Mouse (Mus musculus) kidney, embryonic 15.5 days (tissue): ENCODE data around the gene Phf2. TPM values are rescaled to one million over a fixed set of nuclear protein-coding genes. Genes with fewer than 3 reads are reported as not detected.

ENCODE experiments used
- ATAC-seq: fragments of 200-750 bp; cut with Nextera tagmentation; replicated peaks from 2 replicates; pipeline ENCODE4 v1.8.0; 2017; ENCODE audit warnings: moderate TSS enrichment; ENCODE audit not compliant: low FRiP score
- H3K27ac ChIP-seq: fragments of 300-500 bp; sonication (generic); 2 replicates; pipeline ENCODE4 v1.5.1; 2015; ENCODE audit warnings: mild to moderate bottlenecking, inconsistent platforms
- H3K27me3 ChIP-seq: fragments of 300-500 bp; sonication (generic); 2 replicates; pipeline ENCODE4 v1.6.1; 2015; ENCODE audit warnings: inconsistent platforms
- H3K36me3 ChIP-seq: fragments of 300-500 bp; sonication (generic); 2 replicates; pipeline ENCODE4 v1.6.1; 2015; ENCODE audit warnings: inconsistent platforms
- H3K4me1 ChIP-seq: fragments of 300-500 bp; sonication (generic); 2 replicates; pipeline ENCODE4 v1.6.1; 2015; ENCODE audit warnings: inconsistent platforms
- H3K4me2 ChIP-seq: fragments of 300-500 bp; sonication (generic); 2 replicates; pipeline ENCODE4 v1.6.1; 2015; ENCODE audit warnings: moderate library complexity, mild to moderate bottlenecking, inconsistent platforms
- H3K4me3 ChIP-seq: fragments of 300-500 bp; sonication (generic); replicated peaks from 2 replicates; pipeline ENCODE4 v1.5.1; 2015; ENCODE audit warnings: mild to moderate bottlenecking, inconsistent platforms
- H3K9ac ChIP-seq: fragments of 300-500 bp; sonication (generic); 2 replicates; pipeline ENCODE4 v1.6.1; 2015; ENCODE audit warnings: mild to moderate bottlenecking, inconsistent platforms
- H3K9me3 ChIP-seq: fragments of 300-500 bp; sonication (generic); replicated peaks from 2 replicates; pipeline ENCODE4 v1.6.1; 2016; ENCODE audit warnings: inconsistent platforms
- WGBS: fragments of 180-500 bp; shearing (Covaris S2); methylation state at CpG from one replicate; pipeline ENCODE4 v1.1.7; 2015; ENCODE audit warnings: mixed read lengths; 5-methylcytosine and 5-hydroxymethylcytosine counted together
- polyA plus RNA-seq: library from polyadenylated mRNA; unstranded; fragments of >200 nt; fragmentation: Nextera tagmentation; extraction: Ambion mirVana; gene quantifications from 2 replicates; pipeline ENCODE4 v1.2.1, GENCODE M21; 2015

Gene Phf2
- 7.5 and 7.8 TPM in 2 replicates for polyA plus RNA-seq

- H3K27me3 ChIP-seq = no peaks in the 10 kb centered on the region
- peak; percentile 55 for ATAC-seq
- H3K36me3 ChIP-seq = no peaks in the 10 kb centered on the region; the same call in 1 of the 2 replicates
- peak within 1 kb of the TSS; percentile 86 for H3K4me2 ChIP-seq
- H3K4me3 ChIP-seq = peak within 1 kb of the TSS; percentile 93
- H3K27ac ChIP-seq = peak within 1 kb of the TSS; percentile 88
- H3K9me3 ChIP-seq = no peaks in the 10 kb centered on the region
- H3K9ac ChIP-seq = peak within 1 kb of the TSS; percentile 97
- WGBS = under 1% methylated on average over 66 of the region's 117 CpGs
- peaks cover 44% of the 10 kb centered on the region for H3K4me1 ChIP-seq
These were observed at the start of gene Phf2 for GRCm38 (mm10) chr13:48870771-48871731. TSS of gene Phf2 (minus strand) at chr13:48871119.

- no peak overlapping the region for H3K27ac ChIP-seq
- peaks cover 85% of the 10 kb centered on the region for H3K36me3 ChIP-seq
- H3K9ac ChIP-seq = no peak overlapping the region
- no peak overlapping the region for H3K4me3 ChIP-seq
- no peak overlapping the region for H3K4me2 ChIP-seq
- ATAC-seq = no peak
- H3K27me3 ChIP-seq = no peaks in the 10 kb centered on the region
- 78% methylated on average over 7 of the region's 7 CpGs for WGBS
- H3K9me3 ChIP-seq = no peaks in the 10 kb centered on the region
- no peaks in the 10 kb centered on the region for H3K4me1 ChIP-seq
These were observed 49.0 kb upstream of the Phf2 start for GRCm38 (mm10) chr13:48919756-48920415.

DNA sequence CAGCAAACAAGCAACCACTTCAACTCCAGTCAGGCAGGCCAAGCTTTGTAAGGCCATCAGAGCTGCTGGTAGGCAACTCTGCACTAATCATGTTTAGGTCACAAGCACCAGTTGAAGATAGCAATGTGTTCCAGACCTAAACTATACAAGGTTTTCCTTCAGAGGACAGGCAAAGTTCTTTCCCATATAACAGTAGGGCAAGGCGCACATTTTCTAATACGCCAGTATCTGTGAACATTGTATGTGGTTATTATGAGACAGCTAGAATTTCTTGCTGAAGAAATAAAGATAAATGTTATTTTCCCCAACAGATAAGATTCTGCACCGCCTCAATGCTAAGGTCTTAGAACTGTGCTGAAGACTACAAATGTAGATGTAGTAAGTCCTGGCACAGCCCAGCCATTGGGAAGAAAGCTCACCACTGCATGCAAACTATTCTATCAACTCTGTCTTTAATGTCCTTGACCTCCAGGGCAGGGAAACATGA is 46.2 kb upstream of the Phf2 start:
- Histone ChIP-seq H3K27ac (no peak overlapping the region), H3K4me3 (no peak overlapping the region), H3K9ac (no peak overlapping the region), H3K4me2 (no peak overlapping the region), H3K27me3 (no peaks in the 10 kb centered on the region), H3K4me1 (no peaks in the 10 kb centered on the region), H3K9me3 (no peaks in the 10 kb centered on the region), H3K36me3 (peaks cover 89% of the 10 kb centered on the region)
- no peak for ATAC-seq
- 94% methylated on average over 3 of the region's 3 CpGs for WGBS

DNA sequence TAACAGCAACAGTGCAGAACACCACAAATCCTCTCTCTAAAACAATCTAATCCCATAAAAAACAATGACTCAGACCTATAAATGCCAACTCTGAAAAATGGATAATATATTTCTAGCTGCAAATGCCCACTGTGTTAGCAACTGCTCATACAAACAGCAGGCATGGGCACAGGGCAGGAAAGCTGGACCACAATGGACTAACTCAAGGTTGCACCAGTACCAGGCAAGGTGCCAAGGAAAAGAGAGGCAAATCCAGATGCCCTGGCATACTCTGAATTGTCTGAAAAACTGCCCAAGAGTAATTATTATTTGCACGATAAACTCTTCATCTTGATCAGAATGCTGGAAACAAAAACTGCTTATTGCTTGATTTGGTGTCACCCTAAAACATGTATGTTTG is 42.8 kb upstream of the Phf2 start:
- ATAC-seq = no peak
- no peaks in the 10 kb centered on the region for H3K9me3 ChIP-seq
- no peak overlapping the region for H3K4me3 ChIP-seq
- H3K36me3 ChIP-seq = peaks cover 82% of the 10 kb centered on the region
- WGBS = 93% methylated on average over 1 of the region's 1 CpGs
- no peak overlapping the region for H3K27ac ChIP-seq
- H3K9ac ChIP-seq = no peak overlapping the region
- no peaks in the 10 kb centered on the region for H3K27me3 ChIP-seq
- H3K4me1 ChIP-seq = no peaks in the 10 kb centered on the region
- H3K4me2 ChIP-seq = no peak overlapping the region

DNA sequence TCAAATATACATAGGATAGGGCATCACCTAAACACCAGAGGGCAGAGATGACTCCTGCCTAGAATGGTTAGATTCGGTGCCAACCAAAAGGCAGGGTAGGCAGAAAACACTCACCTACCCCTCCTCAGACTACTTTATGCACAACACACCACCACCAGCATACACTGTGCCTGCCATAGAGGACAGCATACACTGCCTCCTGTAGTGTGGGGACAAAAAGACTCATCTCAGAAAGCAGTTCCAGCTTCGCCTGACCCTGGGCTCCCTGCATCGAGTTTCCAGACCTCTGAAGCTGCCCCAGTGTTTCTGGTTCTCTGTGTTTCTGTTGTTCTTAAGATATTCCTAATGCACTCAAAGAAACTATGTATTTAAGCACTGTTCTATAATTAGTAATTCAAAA is 42.2 kb upstream of the Phf2 start:
- H3K4me3 ChIP-seq = no peak overlapping the region
- no peak for ATAC-seq
- no peaks in the 10 kb centered on the region for H3K9me3 ChIP-seq
- H3K4me2 ChIP-seq = no peak overlapping the region
- no peak overlapping the region for H3K27ac ChIP-seq
- H3K4me1 ChIP-seq = no peaks in the 10 kb centered on the region
- 84% methylated on average over 3 of the region's 3 CpGs for WGBS
- no peaks in the 10 kb centered on the region for H3K27me3 ChIP-seq
- peaks cover 84% of the 10 kb centered on the region for H3K36me3 ChIP-seq
- H3K9ac ChIP-seq = no peak overlapping the region

- H3K27me3 ChIP-seq = no peaks in the 10 kb centered on the region
- no peaks in the 10 kb centered on the region for H3K9me3 ChIP-seq
- no peak overlapping the region for H3K4me2 ChIP-seq
- no peak for ATAC-seq
- 88% methylated on average over 7 of the region's 7 CpGs for WGBS
- H3K4me1 ChIP-seq = no peaks in the 10 kb centered on the region
- H3K27ac ChIP-seq = no peak overlapping the region
- no peak overlapping the region for H3K9ac ChIP-seq
- H3K36me3 ChIP-seq = peaks cover 84% of the 10 kb centered on the region
- no peak overlapping the region for H3K4me3 ChIP-seq
These were observed 40.5 kb upstream of the Phf2 start for GRCm38 (mm10) chr13:48911426-48911825.

- H3K27me3 ChIP-seq = no peaks in the 10 kb centered on the region
- no peak overlapping the region for H3K27ac ChIP-seq
- WGBS = 91% methylated on average over 2 of the region's 2 CpGs
- no peak for ATAC-seq
- H3K4me3 ChIP-seq = no peak overlapping the region
- H3K9ac ChIP-seq = no peak overlapping the region
- no peaks in the 10 kb centered on the region for H3K9me3 ChIP-seq
- peaks cover 91% of the 10 kb centered on the region for H3K36me3 ChIP-seq
- H3K4me1 ChIP-seq = no peaks in the 10 kb centered on the region
- H3K4me2 ChIP-seq = no peak overlapping the region
These were observed 34.5 kb upstream of the Phf2 start for GRCm38 (mm10) chr13:48905458-48905857.

- H3K4me1 ChIP-seq = 0 out of 2 replicates have a peak, but pooled peaks cover 2% of the 10 kb centered on the region
- no peak overlapping the region for H3K4me3 ChIP-seq
- H3K9ac ChIP-seq = no peak overlapping the region
- peaks cover 94% of the 10 kb centered on the region for H3K36me3 ChIP-seq
- no peak overlapping the region for H3K27ac ChIP-seq
- ATAC-seq = no peak
- WGBS = 89% methylated on average over 5 of the region's 5 CpGs
- no peaks in the 10 kb centered on the region for H3K27me3 ChIP-seq
- H3K9me3 ChIP-seq = no peaks in the 10 kb centered on the region
- no peak overlapping the region for H3K4me2 ChIP-seq
These were observed 24.5 kb upstream of the Phf2 start for GRCm38 (mm10) chr13:48895376-48895775.

- Histone ChIP-seq H3K4me1 (0 out of 2 replicates have a peak, but pooled peaks cover 3% of the 10 kb centered on the region), H3K4me2 (no peak overlapping the region), H3K36me3 (peaks cover 96% of the 10 kb centered on the region), H3K4me3 (no peak overlapping the region), H3K9ac (no peak overlapping the region), H3K9me3 (no peaks in the 10 kb centered on the region), H3K27me3 (no peaks in the 10 kb centered on the region), H3K27ac (0 out of 2 replicates have a peak overlapping the region, but pooled peaks have one; percentile 18)
- WGBS = 80% methylated on average over 4 of the region's 4 CpGs
- ATAC-seq = 0 out of 2 replicates have a peak, but pooled peaks have one; percentile 60
These were observed 19.5 kb upstream of the Phf2 start for GRCm38 (mm10) chr13:48890260-48890960.

- WGBS = under 1% methylated on average over 36 of the region's 36 CpGs
- peak; percentile 98 for ATAC-seq
- Histone ChIP-seq H3K4me1 (peaks cover 9% of the 10 kb centered on the region), H3K27me3 (no peaks in the 10 kb centered on the region), H3K9me3 (no peaks in the 10 kb centered on the region), H3K4me2 (peak overlapping the region; percentile 72), H3K9ac (peak overlapping the region; percentile 60), H3K27ac (peak overlapping the region; percentile 88), H3K36me3 (peaks cover 34% of the 10 kb centered on the region), H3K4me3 (peak overlapping the region; percentile 48)
These were observed 7.6 kb upstream of the Phf2 start for GRCm38 (mm10) chr13:48878534-48878933.

GRCm38 (mm10) chr13:48877805-48878204 is 6.9 kb upstream of the Phf2 start:
- peak overlapping the region; percentile 88 for H3K27ac ChIP-seq
- no peaks in the 10 kb centered on the region for H3K9me3 ChIP-seq
- no peaks in the 10 kb centered on the region for H3K27me3 ChIP-seq
- H3K36me3 ChIP-seq = peaks cover 29% of the 10 kb centered on the region
- H3K4me2 ChIP-seq = peak overlapping the region; percentile 72
- no peak for ATAC-seq
- H3K9ac ChIP-seq = peak overlapping the region; percentile 60; the same call in 1 of the 2 replicates
- peaks cover 11% of the 10 kb centered on the region for H3K4me1 ChIP-seq
- H3K4me3 ChIP-seq = peak overlapping the region; percentile 48
